Mouse (Mus musculus): Measurements from ENCODE around the gene Dhcr24. TPM values are rescaled to one million over a fixed set of nuclear protein-coding genes. Genes with fewer than 3 reads are reported as not detected.
A peak's percentile ranks its signal among the peaks of the same experiment; 100 is the strongest.

Gene Dhcr24
- polyA plus RNA-seq (2015; fragmentation: Nextera tagmentation; extraction: Ambion mirVana): 5.4 and 6.5 TPM in 2 replicates

DNA sequence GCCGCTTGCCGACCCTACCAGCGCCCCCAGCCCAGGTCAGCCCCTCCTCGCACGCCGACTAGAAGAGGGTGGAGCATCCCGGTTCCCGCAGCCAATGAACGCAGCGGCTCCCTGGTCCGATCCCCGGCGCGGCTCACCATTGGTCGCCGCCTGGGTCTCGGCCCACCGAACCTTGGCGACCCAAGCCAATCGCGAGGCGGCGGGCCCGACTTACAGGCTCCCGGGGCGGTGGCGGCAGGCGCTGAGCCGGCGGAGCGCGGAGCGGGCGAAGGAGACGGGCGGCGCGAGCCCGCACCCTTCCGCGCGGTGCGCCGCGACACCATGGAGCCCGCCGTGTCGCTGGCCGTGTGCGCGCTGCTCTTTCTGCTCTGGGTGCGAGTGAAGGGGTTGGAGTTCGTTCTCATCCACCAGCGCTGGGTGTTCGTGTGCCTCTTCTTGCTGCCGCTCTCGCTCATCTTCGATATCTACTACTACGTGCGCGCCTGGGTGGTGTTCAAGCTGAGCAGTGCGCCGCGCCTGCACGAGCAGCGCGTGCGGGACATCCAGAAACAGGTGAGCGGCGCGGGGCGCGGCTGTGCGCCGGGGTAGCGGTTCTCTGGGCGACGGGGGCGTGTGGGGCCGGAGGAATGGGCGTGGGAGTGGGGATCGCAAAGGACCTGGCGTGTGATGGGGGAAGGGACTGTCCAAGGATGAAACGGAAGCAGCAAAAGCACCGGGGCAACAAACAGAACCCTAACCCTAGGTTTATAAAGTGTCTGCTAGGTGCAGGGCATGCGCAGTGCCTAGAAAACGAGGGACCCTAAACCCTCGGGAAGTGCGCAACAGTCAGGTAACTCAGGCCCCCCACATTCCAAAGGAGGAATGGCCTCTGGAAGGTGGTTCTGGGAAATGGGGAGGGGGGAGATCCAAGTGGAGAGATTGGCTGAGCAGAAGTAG, at the start of gene Dhcr24:
Dhcr24 (plus strand) TSS at position 193 of the 936 bp plus-strand sequence.
- ATAC-seq (ENCODE audit: low read depth) (peak; percentile 97), DNase-seq (peak; percentile 91)
- Histone ChIP-seq H3K36me3 (peaks cover 30% of the 10 kb centered on the region), H3K4me3 (replicated peaks) (peak within 1 kb of the TSS; percentile 87), H3K27ac (peak within 1 kb of the TSS; percentile 85), H3K4me1 (replicated peaks) (peaks cover 58% of the 10 kb centered on the region), H3K9ac (peak within 1 kb of the TSS; percentile 89), H3K27me3 (no peaks in the 10 kb centered on the region), H3K9me3 (replicated peaks) (no peaks in the 10 kb centered on the region), H3K4me2 (peak within 1 kb of the TSS; percentile 98)
- WGBS (ENCODE audit: insufficient replicate concordance): under 1% methylated on average over 89 of the region's 89 CpGs

DNA sequence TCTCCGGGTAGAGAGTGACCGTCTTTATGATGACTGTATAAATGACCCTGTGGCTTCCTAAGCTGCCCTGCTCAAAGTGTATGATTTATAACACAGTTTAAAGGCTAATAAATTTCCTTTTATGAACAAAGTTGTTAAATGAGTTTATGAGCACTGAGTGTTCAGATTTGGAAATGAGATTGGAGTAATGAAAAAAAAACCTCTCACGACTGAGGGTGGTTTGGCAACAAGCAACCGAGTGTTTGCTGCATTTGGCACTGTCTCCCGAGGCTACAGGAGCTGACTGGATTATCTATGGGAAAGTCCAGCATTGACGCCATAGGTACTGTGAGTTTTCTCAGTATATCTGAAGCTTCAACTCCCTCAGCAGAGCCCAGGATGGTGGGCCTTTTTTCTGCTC, 46.2 kb upstream of the Dhcr24 start:
- H3K36me3 ChIP-seq: no peaks in the 10 kb centered on the region
- no peaks in the 10 kb centered on the region for H3K27me3 ChIP-seq
- 71% methylated on average over 6 of the region's 6 CpGs for WGBS (ENCODE audit: insufficient replicate concordance)
- ATAC-seq (ENCODE audit: low read depth) (no peak), DNase-seq (no peak)
- no peaks in the 10 kb centered on the region for H3K4me1 ChIP-seq (replicated peaks)
- no peak overlapping the region for H3K9ac ChIP-seq
- no peak overlapping the region for H3K4me3 ChIP-seq (replicated peaks)
- H3K4me2 ChIP-seq: no peak overlapping the region
- H3K9me3 ChIP-seq (replicated peaks): no peaks in the 10 kb centered on the region
- H3K27ac ChIP-seq: no peak overlapping the region

- H3K4me1 ChIP-seq (replicated peaks): no peaks in the 10 kb centered on the region
- H3K4me3 ChIP-seq (replicated peaks): no peak overlapping the region
- ATAC-seq (ENCODE audit: low read depth) (no peak), DNase-seq (no peak)
- no peaks in the 10 kb centered on the region for H3K36me3 ChIP-seq
- H3K4me2 ChIP-seq: no peak overlapping the region
- no peak overlapping the region for H3K27ac ChIP-seq
- H3K9me3 ChIP-seq (replicated peaks): no peaks in the 10 kb centered on the region
- H3K9ac ChIP-seq: no peak overlapping the region
- no peaks in the 10 kb centered on the region for H3K27me3 ChIP-seq
- WGBS (ENCODE audit: insufficient replicate concordance): 46% methylated on average over 3 of the region's 3 CpGs
These were observed 38.3 kb upstream of the Dhcr24 start for GRCm38 (mm10) chr4:106522547-106522946.

DNA sequence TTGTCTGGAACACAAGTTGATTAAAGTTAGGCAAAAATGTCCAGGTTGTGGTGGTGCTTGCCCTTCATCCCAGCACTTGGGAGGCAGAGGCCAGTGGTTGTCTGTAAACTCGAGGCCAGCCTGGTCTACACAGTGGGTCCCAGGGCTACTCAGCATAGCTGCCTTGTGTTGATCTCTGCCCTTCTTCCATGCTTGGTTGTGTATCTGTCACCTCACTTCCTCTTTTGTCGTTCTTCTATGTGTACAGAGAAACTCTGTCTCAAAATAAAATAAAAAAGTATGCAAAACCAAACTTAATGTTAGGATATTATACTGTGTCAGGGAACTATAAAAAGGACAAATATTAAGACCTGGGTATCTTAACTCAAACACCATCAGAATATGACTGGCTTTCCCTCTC, 36.7 kb upstream of the Dhcr24 start:
- no peak overlapping the region for H3K4me3 ChIP-seq (replicated peaks)
- peaks cover 4% of the 10 kb centered on the region for H3K4me1 ChIP-seq (replicated peaks)
- no peak overlapping the region for H3K4me2 ChIP-seq
- DNase-seq: no peak
- H3K9me3 ChIP-seq (replicated peaks): no peaks in the 10 kb centered on the region
- ATAC-seq (ENCODE audit: low read depth): no peak
- no peak overlapping the region for H3K27ac ChIP-seq
- H3K27me3 ChIP-seq: no peaks in the 10 kb centered on the region
- H3K9ac ChIP-seq: no peak overlapping the region
- 15% methylated on average over 2 of the region's 2 CpGs for WGBS (ENCODE audit: insufficient replicate concordance)
- H3K36me3 ChIP-seq: no peaks in the 10 kb centered on the region

DNA sequence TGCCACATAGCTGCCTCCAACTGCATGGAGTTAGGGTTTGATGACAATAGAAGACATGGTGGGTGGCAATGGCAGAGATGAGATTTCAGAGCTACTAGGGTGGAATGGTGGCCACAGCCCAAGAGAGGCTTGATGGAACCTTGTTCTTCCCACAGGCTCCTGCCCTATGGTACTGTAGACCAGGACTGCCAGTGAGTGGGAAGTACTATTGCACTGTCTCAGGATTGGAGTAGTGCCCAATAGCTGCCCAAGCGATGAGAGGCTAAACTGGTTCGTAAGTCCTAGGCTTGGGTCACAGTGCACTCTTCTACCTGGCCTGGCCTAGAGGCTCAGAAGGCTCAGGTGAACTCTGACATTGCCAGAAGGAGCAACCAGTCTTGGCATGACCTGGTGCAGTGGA, 35.8 kb upstream of the Dhcr24 start:
- Histone ChIP-seq H3K27ac (no peak overlapping the region), H3K4me3 (replicated peaks) (no peak overlapping the region), H3K27me3 (no peaks in the 10 kb centered on the region), H3K9me3 (replicated peaks) (no peaks in the 10 kb centered on the region), H3K4me2 (no peak overlapping the region), H3K9ac (no peak overlapping the region), H3K4me1 (replicated peaks) (peaks cover 12% of the 10 kb centered on the region), H3K36me3 (no peaks in the 10 kb centered on the region)
- ATAC-seq (ENCODE audit: low read depth): no peak
- DNase-seq: no peak
- 57% methylated on average over 2 of the region's 2 CpGs for WGBS (ENCODE audit: insufficient replicate concordance)

- H3K36me3 ChIP-seq: no peaks in the 10 kb centered on the region
- no peak overlapping the region for H3K4me3 ChIP-seq (replicated peaks)
- no peak overlapping the region for H3K27ac ChIP-seq
- DNase-seq (no peak), ATAC-seq (ENCODE audit: low read depth) (no peak)
- no peak overlapping the region for H3K9ac ChIP-seq
- H3K27me3 ChIP-seq: no peaks in the 10 kb centered on the region
- peaks cover 13% of the 10 kb centered on the region for H3K4me1 ChIP-seq (replicated peaks)
- 67% methylated on average over 7 of the region's 7 CpGs for WGBS (ENCODE audit: insufficient replicate concordance)
- no peaks in the 10 kb centered on the region for H3K9me3 ChIP-seq (replicated peaks)
- no peak overlapping the region for H3K4me2 ChIP-seq
These were observed 32.8 kb upstream of the Dhcr24 start for GRCm38 (mm10) chr4:106527856-106528547.

- Histone ChIP-seq H3K4me3 (replicated peaks) (peak overlapping the region; percentile 33), H3K9me3 (replicated peaks) (no peaks in the 10 kb centered on the region), H3K4me1 (replicated peaks) (peaks cover 13% of the 10 kb centered on the region), H3K4me2 (peak overlapping the region; percentile 58), H3K27ac (no peak overlapping the region), H3K9ac (peak overlapping the region; percentile 62), H3K27me3 (no peaks in the 10 kb centered on the region), H3K36me3 (no peaks in the 10 kb centered on the region)
- WGBS (ENCODE audit: insufficient replicate concordance): 13% methylated on average over 17 of the region's 17 CpGs
- DNase-seq: peak; percentile 82
- ATAC-seq (ENCODE audit: low read depth): peak; percentile 86
These were observed 31.3 kb upstream of the Dhcr24 start for GRCm38 (mm10) chr4:106529375-106530112.

DNA sequence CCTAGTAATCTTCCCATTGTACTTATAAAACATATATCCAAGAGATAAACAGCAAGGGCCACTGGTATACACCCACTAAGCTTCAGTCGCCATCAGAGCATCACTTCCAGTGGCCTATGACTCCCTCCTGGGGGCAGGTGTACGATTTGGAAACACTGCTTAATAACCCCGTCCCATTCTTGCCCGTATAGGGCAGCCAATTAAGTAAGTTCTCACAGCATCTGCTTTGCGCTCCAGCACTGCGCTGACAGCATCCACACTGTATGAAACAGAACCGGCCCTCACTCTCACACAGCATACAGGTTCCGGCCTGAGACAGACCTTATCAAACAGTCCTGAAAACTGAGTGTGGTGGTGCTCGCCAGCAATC, 30.7 kb upstream of the Dhcr24 start:
- DNase-seq (no peak), ATAC-seq (ENCODE audit: low read depth) (peak; percentile 47; the same call in 1 of the 2 replicates)
- Histone ChIP-seq H3K27ac (no peak overlapping the region), H3K36me3 (no peaks in the 10 kb centered on the region), H3K4me1 (replicated peaks) (peaks cover 13% of the 10 kb centered on the region), H3K4me2 (no peak overlapping the region), H3K4me3 (replicated peaks) (no peak overlapping the region), H3K9me3 (replicated peaks) (no peaks in the 10 kb centered on the region), H3K9ac (no peak overlapping the region), H3K27me3 (no peaks in the 10 kb centered on the region)
- 63% methylated on average over 9 of the region's 9 CpGs for WGBS (ENCODE audit: insufficient replicate concordance)

DNA sequence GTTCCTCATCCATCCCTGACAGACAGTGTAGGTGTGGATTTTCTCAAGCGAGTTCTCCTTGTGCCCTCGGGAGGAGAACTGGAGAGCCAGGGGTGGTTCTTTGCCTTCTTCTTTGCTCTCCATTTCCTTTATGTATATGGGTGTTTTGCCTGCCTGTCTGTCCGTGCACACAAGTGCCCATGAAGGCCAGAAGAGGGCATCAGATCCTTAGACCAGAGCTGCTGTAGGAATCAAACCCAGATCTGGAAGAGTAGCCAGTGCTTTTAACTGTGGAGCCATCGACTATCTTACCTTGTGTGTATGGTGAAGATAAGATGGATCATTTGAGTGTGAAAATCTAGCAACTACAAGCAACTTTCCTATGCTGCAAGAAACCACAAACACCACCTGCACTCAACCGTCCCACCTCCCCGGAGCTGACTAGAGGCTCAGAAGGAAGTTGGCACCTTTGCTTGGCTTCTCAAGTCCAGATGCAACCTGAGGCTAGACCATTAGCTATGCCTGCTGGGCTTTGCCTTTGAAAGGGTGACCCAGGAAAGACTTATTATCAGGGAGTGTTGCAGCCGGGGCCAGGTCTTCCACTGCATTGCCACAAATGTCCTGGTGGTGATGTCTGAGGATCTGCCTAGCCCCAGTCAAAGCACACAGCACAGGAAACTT, 27.3 kb upstream of the Dhcr24 start:
- WGBS (ENCODE audit: insufficient replicate concordance): 22% methylated on average over 7 of the region's 7 CpGs
- DNase-seq: no peak
- ATAC-seq (ENCODE audit: low read depth): no peak

DNA sequence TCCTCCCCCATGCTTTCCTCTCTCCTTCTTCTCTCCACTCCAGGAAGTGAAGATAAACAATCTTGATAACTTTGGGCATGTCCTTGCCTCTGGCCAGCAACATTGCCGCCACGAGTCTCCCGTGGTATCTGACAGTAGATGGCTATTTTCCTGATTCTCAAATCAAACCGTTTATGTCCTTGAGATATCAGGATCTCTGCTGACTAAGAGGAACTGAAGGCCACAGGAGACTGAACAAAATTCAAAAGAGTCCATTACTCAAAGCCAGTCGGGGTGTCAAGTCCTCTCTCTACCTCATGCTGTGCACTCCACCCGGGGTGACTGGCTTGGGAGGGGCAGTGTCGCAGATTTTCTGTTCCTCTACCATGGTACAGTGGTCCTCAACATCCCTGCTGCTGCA, 26.6 kb upstream of the Dhcr24 start:
- no peak overlapping the region for H3K9ac ChIP-seq
- H3K4me1 ChIP-seq (replicated peaks): peaks cover 8% of the 10 kb centered on the region
- H3K27me3 ChIP-seq: no peaks in the 10 kb centered on the region
- WGBS (ENCODE audit: insufficient replicate concordance): 25% methylated on average over 7 of the region's 7 CpGs
- H3K9me3 ChIP-seq (replicated peaks): no peaks in the 10 kb centered on the region
- H3K27ac ChIP-seq: no peak overlapping the region
- H3K4me2 ChIP-seq: no peak overlapping the region
- H3K4me3 ChIP-seq (replicated peaks): no peak overlapping the region
- H3K36me3 ChIP-seq: no peaks in the 10 kb centered on the region
- DNase-seq (no peak), ATAC-seq (ENCODE audit: low read depth) (no peak)

More for the DNA sequence above, 27.3 kb upstream of the Dhcr24 start:
- Histone ChIP-seq H3K9ac (no peak overlapping the region), H3K9me3 (replicated peaks) (no peaks in the 10 kb centered on the region), H3K36me3 (no peaks in the 10 kb centered on the region), H3K4me1 (replicated peaks) (peaks cover 13% of the 10 kb centered on the region), H3K4me3 (replicated peaks) (no peak overlapping the region), H3K27ac (no peak overlapping the region), H3K4me2 (no peak overlapping the region), H3K27me3 (no peaks in the 10 kb centered on the region)

DNA sequence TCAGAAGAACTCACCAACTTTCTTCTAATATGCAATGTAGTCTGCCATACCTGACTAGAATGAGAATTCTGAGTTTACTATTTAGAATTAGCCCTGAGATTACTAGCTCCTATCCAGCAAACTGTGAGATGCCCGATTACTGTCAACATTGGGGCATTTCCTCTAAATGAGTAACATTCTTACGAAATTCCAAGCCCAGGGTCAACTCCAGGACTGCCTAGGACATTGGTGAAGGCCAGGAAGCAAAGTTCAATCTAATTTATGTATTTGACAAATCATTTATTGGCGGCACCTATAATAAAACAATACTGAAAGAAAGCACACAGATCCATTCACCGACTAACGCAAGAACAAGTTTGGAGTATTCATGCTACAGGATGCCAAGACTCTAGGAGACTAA, 21.1 kb upstream of the Dhcr24 start:
- H3K4me2 ChIP-seq: no peak overlapping the region
- H3K36me3 ChIP-seq: no peaks in the 10 kb centered on the region
- DNase-seq (no peak), ATAC-seq (ENCODE audit: low read depth) (no peak)
- H3K9me3 ChIP-seq (replicated peaks): no peaks in the 10 kb centered on the region
- no peaks in the 10 kb centered on the region; the same call in 1 of the 2 replicates for H3K27me3 ChIP-seq
- H3K9ac ChIP-seq: no peak overlapping the region
- WGBS (ENCODE audit: insufficient replicate concordance): 72% methylated on average over 5 of the region's 5 CpGs
- no peak overlapping the region for H3K4me3 ChIP-seq (replicated peaks)
- no peak overlapping the region for H3K27ac ChIP-seq
- H3K4me1 ChIP-seq (replicated peaks): no peaks in the 10 kb centered on the region
